Mouse (Mus musculus): ENCODE measurements around the gene Prr12. TPM values are rescaled to one million over a fixed set of nuclear protein-coding genes. Genes with fewer than 3 reads are reported as not detected.
A peak's percentile ranks its signal among the peaks of the same experiment; 100 is the strongest.

Prr12 gene
- polyA plus RNA-seq, 1 experiment from 2014 or later = 7.1 TPM

DNA sequence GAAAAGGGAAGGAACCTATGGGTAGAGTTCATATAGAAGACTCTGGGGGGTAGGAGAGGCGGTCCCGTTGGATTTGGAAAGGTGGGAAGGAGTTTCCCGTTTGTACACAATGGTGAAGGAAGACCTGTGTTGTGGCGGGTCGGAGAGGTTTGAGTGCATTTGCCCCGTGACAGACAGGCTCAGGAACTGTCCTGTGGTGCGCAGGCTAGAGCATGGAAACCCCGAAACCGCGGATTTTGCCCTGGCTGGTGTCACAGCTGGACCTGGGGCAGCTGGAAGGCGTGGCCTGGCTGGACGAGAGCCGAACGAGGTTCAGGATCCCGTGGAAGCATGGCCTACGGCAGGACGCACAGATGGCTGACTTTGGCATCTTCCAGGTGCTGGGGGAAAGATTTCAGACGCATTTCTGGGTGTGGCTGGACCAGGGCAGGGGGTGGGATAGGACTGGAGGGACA lies 54.2 kb downstream of the Prr12 start, which contains the start of gene Bcl2l12:
Gene Bcl2l12, minus strand, starts transcription at position 212 of the 455 bp plus-strand sequence.
- Histone ChIP-seq H3K36me3 (peaks cover 36% of the 10 kb centered on the region), H3K27me3 (replicated peaks) (no peaks in the 10 kb centered on the region), H3K4me3 (replicated peaks) (peak within 1 kb of the TSS; percentile 52), H3K4me1 (replicated peaks) (peaks cover 23% of the 10 kb centered on the region), H3K9ac (peak within 1 kb of the TSS; percentile 70), H3K9me3 (no peaks in the 10 kb centered on the region), H3K4me2 (replicated peaks) (peak within 1 kb of the TSS; percentile 84), H3K27ac (peak within 1 kb of the TSS; percentile 86)
- peak; percentile 6 for ATAC-seq
- WGBS = under 1% methylated on average over 18 of the region's 18 CpGs

DNA sequence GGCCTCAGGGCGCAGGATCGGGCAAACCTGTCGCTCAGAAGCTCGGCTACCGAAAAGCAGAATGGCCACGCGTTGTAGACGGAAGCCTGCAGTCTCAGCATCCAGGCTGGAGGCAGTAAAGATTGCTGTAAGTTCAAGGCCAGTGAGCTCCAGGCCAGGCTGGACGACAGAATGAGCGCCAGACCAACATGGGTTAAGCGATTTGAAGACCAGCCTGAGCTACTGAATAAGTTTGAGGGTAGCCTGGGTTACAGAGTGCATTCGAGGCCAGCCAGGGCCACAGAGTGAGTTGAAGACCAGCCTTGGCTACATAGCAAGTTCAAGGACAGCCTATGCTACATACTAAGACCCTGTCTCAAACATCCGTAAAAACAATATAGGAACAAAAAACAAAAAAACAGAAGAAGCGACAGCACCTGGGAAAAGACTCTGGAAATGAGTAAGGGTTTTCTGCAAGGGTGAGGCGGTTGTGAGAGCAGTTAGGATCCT lies 54.7 kb downstream of the Prr12 start:
- WGBS = 2% methylated on average over 15 of the region's 15 CpGs
- H3K27me3 ChIP-seq (replicated peaks) = no peaks in the 10 kb centered on the region
- H3K36me3 ChIP-seq = peaks cover 35% of the 10 kb centered on the region
- H3K4me3 ChIP-seq (replicated peaks) = peak overlapping the region; percentile 52
- peak overlapping the region; percentile 84 for H3K4me2 ChIP-seq (replicated peaks)
- no peaks in the 10 kb centered on the region for H3K9me3 ChIP-seq
- peak; percentile 23 for ATAC-seq
- peak overlapping the region; percentile 70 for H3K9ac ChIP-seq
- peak overlapping the region; percentile 86 for H3K27ac ChIP-seq
- peaks cover 23% of the 10 kb centered on the region for H3K4me1 ChIP-seq (replicated peaks)

DNA sequence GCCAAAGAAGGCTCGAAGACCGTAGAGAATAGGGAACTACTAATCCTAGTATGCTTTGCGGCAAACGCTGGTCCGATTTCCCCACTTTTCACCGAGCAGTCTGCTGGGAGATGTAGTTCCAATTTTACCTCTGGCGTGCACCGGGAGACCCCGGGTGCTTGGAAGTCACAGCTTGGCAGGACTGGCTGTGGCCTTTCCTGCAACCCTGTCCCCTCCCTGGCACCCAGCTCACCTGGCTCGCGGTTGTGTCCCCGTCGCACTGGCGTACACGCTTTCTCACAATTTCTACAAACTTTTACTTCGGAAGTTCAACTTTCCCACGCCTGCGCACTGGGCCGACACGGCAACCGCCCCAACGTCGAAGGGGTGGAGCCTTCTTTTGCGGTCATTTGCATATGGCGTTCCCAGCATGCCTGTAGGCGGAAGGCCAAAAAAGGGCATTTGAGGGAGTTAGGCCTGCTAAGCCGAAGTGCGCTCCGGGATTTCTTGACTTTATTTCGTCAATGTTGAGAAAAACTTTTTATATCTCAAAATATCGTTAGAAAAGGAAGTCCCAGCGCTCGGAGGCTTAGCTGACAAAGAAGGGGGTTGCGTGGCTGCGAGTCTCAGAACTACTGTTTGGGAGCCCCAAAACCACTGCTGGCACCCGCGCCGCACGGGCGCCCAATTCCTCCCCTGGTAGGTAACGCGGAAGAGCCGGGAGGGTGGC lies 55.3 kb downstream of the Prr12 start, which contains the start of gene Irf3:
Gene Irf3, plus strand, starts transcription at position 418 of the 709 bp plus-strand sequence.
- under 1% methylated on average over 43 of the region's 43 CpGs for WGBS
- H3K36me3 ChIP-seq = peaks cover 35% of the 10 kb centered on the region

DNA sequence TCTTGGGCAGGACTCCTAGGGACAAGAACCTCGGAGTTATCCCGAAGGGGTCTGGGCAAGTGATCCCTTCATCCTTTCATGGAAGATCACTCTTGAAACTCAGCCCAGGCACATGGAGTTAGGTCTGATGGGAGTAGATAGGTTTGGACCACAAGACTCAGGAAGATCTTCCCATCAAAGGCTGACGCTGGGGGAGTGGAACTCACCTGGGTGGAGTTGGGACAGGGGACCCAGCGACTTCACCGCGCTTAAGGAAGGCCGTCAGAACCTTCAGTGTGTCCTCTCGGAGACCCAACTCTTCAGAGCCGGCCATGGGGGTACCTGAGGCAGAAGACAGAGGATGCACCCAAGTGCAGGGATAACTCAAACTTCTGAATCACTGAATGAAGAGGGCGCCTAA lies 56.0 kb downstream of the Prr12 start:
- WGBS = 11% methylated on average over 10 of the region's 10 CpGs
- Histone ChIP-seq H3K27ac (peak overlapping the region; percentile 59), H3K36me3 (peaks cover 31% of the 10 kb centered on the region)

More for the DNA sequence above, 55.3 kb downstream of the Prr12 start, which contains the start of gene Irf3:
- H3K27me3 ChIP-seq (replicated peaks) = no peaks in the 10 kb centered on the region
- H3K4me2 ChIP-seq (replicated peaks) = peak within 1 kb of the TSS; percentile 89
- H3K4me3 ChIP-seq (replicated peaks) = peak within 1 kb of the TSS; percentile 52
- peak within 1 kb of the TSS; percentile 86 for H3K27ac ChIP-seq
- no peaks in the 10 kb centered on the region for H3K9me3 ChIP-seq
- ATAC-seq = peak; percentile 96
- peak within 1 kb of the TSS; percentile 70 for H3K9ac ChIP-seq
- peaks cover 23% of the 10 kb centered on the region for H3K4me1 ChIP-seq (replicated peaks)

DNA sequence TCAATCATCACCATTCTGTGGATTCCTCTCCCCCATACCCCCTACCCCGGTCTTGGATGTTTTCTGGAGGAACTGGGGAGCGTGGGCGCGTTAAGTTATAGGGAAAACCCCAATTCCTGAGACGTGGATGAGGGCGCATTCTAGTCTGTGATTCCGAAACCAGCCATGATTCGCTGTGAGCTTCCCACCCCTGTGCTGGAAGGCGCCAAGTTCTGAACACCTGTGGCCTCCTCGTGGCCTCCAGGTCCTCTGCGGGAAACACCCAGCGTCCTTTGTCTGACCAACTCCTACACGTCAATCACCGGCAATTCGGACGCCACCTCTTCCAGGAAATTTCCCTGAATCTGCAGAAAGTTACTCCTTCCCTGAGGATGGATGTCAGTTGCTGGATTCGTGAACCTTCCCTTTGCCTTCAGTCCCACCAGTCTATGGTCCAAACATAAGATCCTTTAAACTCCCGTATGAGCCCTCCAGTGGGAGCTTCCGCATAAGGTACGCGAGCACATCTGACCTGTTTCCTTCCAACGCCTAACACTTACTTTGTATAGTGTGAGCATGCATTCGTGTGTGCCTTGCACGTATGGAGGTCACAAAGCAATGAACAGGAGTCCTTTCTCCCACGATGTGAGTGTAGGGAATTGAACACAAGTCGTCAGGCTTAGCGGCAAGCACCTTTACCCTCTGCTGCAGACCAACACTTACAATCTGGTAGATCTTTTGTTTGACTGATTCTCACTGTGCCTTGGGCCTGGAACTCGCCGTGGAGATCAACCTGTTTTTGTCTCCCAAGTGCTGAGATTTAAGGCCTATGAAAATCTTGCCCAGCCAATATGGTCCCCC lies 65.6 kb downstream of the Prr12 start:
- Histone ChIP-seq H3K9me3 (no peaks in the 10 kb centered on the region), H3K4me2 (replicated peaks) (peak overlapping the region; percentile 61), H3K27ac (peak overlapping the region; percentile 95), H3K9ac (peak overlapping the region; percentile 56), H3K36me3 (peaks cover 1% of the 10 kb centered on the region), H3K4me3 (replicated peaks) (peak overlapping the region; percentile 97), H3K4me1 (replicated peaks) (peaks cover 27% of the 10 kb centered on the region), H3K27me3 (replicated peaks) (no peaks in the 10 kb centered on the region)
- peak; percentile 50 for ATAC-seq
- under 1% methylated on average over 29 of the region's 29 CpGs for WGBS

More for the DNA sequence above, 56.0 kb downstream of the Prr12 start:
- no peaks in the 10 kb centered on the region for H3K27me3 ChIP-seq (replicated peaks)
- H3K4me1 ChIP-seq (replicated peaks) = peaks cover 22% of the 10 kb centered on the region
- peak overlapping the region; percentile 52 for H3K4me3 ChIP-seq (replicated peaks)
- H3K4me2 ChIP-seq (replicated peaks) = peak overlapping the region; percentile 89
- 0 out of 2 replicates have a peak, but pooled peaks have one; percentile 4 for ATAC-seq
- no peaks in the 10 kb centered on the region for H3K9me3 ChIP-seq
- peak overlapping the region; percentile 56 for H3K9ac ChIP-seq

DNA sequence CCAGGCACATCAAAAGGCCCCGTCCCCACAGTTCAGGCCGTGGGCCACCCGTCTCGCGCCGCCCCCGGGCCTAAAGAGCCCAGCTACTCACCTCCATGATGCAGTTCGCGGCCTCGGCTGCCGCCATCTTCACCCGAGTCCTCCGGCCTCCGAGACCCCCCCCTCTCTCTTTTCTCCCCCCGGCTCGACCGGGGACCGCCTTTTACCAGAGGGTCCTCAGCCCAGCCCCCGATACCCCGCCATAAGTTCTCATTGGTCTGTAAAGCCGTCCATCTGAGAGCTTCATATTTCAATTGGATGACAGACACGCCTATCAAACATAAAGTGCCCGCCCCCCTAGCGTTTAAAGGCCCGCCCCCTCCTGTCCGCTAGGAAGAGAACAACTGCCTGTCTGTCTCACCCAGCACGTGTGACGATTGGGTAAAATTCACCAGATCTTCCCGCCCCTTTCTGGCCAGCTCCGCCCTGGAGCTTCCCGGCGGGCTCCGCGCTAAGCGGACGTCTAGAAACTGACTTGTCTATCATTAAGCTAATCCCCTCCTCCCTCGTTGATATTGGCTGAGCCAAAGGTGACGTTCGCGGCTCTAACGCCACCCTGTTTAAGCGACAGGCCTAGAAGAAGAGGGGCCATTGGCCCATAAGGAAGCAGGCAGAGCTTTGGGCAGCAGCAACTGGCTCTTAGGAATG lies 66.3 kb downstream of the Prr12 start, which contains the start of gene Prmt1:
Gene Prmt1, minus strand, starts transcription at position 377 of the 687 bp plus-strand sequence.
- Histone ChIP-seq H3K36me3 (peaks cover 9% of the 10 kb centered on the region), H3K4me3 (replicated peaks) (peak within 1 kb of the TSS; percentile 97), H3K4me1 (replicated peaks) (peaks cover 27% of the 10 kb centered on the region), H3K4me2 (replicated peaks) (peak within 1 kb of the TSS; percentile 70), H3K9ac (peak within 1 kb of the TSS; percentile 97), H3K27me3 (replicated peaks) (no peaks in the 10 kb centered on the region), H3K27ac (peak within 1 kb of the TSS; percentile 96), H3K9me3 (no peaks in the 10 kb centered on the region)
- WGBS = under 1% methylated on average over 42 of the region's 42 CpGs
- ATAC-seq = peak; percentile 96

DNA sequence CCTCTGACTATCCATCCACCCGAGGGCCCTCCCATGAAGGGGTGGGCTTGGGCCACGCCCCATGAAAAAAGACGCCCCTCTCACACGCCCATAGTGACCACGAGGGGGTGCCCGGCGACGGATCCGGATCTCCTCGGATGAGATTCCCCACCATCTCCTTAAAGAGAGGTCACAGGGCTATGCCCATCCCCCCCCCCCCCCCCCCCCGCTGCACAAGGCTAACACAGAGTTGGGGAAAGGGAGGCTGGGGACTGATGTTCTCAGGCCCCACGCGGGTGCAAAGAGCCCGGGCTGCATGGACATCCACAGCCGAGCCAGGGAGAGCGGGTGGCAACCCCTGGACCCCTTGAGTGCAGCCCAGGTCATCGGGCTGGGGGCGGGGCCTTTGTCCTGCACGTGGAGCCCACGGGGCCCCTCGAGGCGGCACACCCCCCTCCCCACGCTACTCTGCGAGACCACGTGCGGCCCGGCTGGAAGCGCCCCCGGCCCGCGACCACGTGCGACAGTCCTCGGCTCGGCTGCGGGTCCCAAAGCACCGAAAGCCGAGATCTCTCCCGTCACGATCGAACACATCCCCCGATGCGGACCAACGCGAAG lies 67.0 kb downstream of the Prr12 start:
- peaks cover 14% of the 10 kb centered on the region for H3K36me3 ChIP-seq
- peak overlapping the region; percentile 96 for H3K27ac ChIP-seq
- peaks cover 27% of the 10 kb centered on the region for H3K4me1 ChIP-seq (replicated peaks)
- no peaks in the 10 kb centered on the region for H3K27me3 ChIP-seq (replicated peaks)
- ATAC-seq = peak; percentile 7
- H3K9me3 ChIP-seq = no peaks in the 10 kb centered on the region
- peak overlapping the region; percentile 70 for H3K4me2 ChIP-seq (replicated peaks)
- H3K4me3 ChIP-seq (replicated peaks) = peak overlapping the region; percentile 97
- peak overlapping the region; percentile 97 for H3K9ac ChIP-seq
- under 1% methylated on average over 44 of the region's 45 CpGs for WGBS

DNA sequence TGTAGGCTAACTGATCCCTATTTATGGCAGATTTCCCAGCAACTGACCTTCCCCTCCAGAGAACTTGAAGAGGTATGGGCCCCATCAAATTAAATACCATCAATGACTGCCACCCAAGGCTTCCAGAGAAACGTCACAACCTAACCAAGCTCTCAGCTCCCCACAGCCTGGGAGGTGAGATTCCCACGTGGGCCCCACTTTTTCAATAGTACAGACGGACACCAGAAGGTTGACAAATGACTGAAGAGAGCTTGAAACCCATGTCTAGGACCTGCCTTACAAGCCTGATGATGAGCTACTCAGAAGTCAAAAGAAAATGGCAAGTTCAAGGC lies 67.9 kb downstream of the Prr12 start:
- 34% methylated on average over 3 of the region's 3 CpGs for WGBS
- peak overlapping the region; percentile 70 for H3K4me2 ChIP-seq (replicated peaks)
- peaks cover 22% of the 10 kb centered on the region for H3K36me3 ChIP-seq
- 0 out of 2 replicates have a peak overlapping the region, but pooled peaks have one; percentile 17 for H3K9ac ChIP-seq
- H3K9me3 ChIP-seq = no peaks in the 10 kb centered on the region
- no peaks in the 10 kb centered on the region for H3K27me3 ChIP-seq (replicated peaks)
- H3K4me3 ChIP-seq (replicated peaks) = peak overlapping the region; percentile 97
- peaks cover 27% of the 10 kb centered on the region for H3K4me1 ChIP-seq (replicated peaks)
- 0 out of 2 replicates have a peak overlapping the region, but pooled peaks have one; percentile 96 for H3K27ac ChIP-seq
- ATAC-seq = no peak

DNA sequence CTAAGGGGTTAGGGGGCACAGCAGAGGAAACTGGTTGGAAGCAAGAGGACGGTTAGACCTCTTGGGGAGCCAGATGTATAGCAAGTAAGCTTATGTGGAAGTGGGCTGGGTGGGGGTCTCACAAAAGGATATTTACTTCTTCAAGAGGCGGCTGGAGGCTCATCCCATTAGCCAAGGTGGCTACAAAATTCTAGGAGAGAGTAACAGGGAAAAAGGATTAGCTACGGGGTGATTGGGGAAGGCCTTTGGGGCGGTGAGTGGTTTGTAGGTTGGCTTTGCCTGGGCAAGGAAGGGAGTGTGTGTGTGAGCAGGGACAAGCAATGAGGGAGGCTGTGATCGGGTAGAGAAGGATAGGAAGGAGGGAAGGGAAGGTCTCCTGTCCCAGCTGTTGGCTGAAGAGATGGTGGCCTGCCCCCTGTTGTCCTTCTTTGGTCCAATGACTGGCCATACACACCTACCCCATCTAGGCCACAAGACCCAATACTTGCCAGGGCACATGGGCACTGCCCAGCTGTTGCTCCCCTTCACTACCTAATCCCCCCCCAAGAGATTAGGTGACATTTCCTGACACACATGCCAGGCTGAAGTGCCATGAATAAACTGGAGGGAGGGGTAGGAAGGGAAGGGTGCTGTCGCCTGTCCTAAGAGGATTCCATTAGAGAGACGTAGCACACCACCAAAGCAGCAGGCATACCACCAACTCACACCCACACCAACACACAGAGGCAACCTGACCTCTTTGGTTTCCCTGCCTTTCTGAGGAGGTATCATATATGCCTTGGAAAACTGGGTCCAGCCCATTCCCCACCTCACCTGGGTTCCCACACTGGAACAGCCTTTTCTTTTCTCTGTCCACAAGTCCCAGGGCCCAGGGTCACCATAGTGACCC lies 68.5 kb downstream of the Prr12 start:
- WGBS = 66% methylated on average over 7 of the region's 7 CpGs
- H3K4me3 ChIP-seq (replicated peaks) = 0 out of 2 replicates have a peak overlapping the region, but pooled peaks have one; percentile 97

DNA sequence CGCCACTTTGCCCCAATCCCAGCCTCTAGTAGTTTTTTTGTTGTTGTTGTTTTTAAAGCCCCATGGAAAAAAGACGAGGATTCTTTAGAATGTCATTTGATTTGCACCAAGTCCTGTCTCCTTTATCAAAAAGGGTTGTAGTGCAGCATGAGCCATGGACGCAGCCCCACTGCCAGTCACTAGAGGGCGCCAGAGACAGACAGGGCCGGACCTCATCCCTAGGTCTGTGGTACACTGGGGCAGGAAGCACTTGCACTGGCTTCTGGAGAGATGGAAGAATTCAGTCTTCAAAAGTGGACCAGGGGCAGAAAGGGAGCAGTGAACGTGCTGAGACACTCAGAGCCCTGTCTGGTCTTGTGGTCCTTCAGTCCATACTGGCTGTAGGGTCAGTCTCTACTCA lies 69.6 kb downstream of the Prr12 start:
- Histone ChIP-seq H3K4me3 (replicated peaks) (no peak overlapping the region), H3K27ac (no peak overlapping the region), H3K36me3 (peaks cover 38% of the 10 kb centered on the region), H3K9ac (no peak overlapping the region), H3K4me2 (replicated peaks) (no peak overlapping the region), H3K27me3 (replicated peaks) (no peaks in the 10 kb centered on the region), H3K9me3 (no peaks in the 10 kb centered on the region), H3K4me1 (replicated peaks) (peaks cover 23% of the 10 kb centered on the region)
- WGBS = 30% methylated on average over 6 of the region's 6 CpGs
- ATAC-seq = no peak

More for the DNA sequence above, 68.5 kb downstream of the Prr12 start:
- Histone ChIP-seq H3K9me3 (no peaks in the 10 kb centered on the region), H3K27ac (peak overlapping the region; percentile 96; the same call in 1 of the 2 replicates), H3K9ac (0 out of 2 replicates have a peak overlapping the region, but pooled peaks have one; percentile 17), H3K4me1 (replicated peaks) (peaks cover 27% of the 10 kb centered on the region), H3K27me3 (replicated peaks) (no peaks in the 10 kb centered on the region), H3K4me2 (replicated peaks) (peak overlapping the region; percentile 70), H3K36me3 (peaks cover 28% of the 10 kb centered on the region)
- no peak for ATAC-seq
